Comparison of ENCODE assay signal across 8 mouse cellular contexts in genomic region chr19:41912121-41913080, GRCm38 (mm10). TPM values are rescaled to one million over a fixed set of nuclear protein-coding genes. Genes with fewer than 3 reads are reported as not detected.
DNase-seq lines count a peak whose midpoint lies in the region; ATAC-seq lines count a peak whose summit lies in the region.

No protein-coding gene starts in this region.

- H3K27ac ChIP-seq in heart, embryonic 11.5 days (ENCODE audit: low read depth, low read length), result peak overlapping the region; percentile 95
- peak overlapping the region; percentile 86 for H3K27ac ChIP-seq in kidney, embryonic 14.5 days (ENCODE audit: low read depth, low read length)
- peak overlapping the region; percentile 91 for H3K27ac ChIP-seq in liver, embryonic 16.5 days (ENCODE audit: low read length)
- peak overlapping the region; percentile 90 for H3K27ac ChIP-seq in neural tube, embryonic 15.5 days (replicated peaks)

- H3K9me3 ChIP-seq in heart, embryonic 11.5 days (replicated peaks; ENCODE audit: control insufficient read depth, low read length), result no peaks in the 10 kb centered on the region
- no peaks in the 10 kb centered on the region for H3K9me3 ChIP-seq in kidney, embryonic 14.5 days (ENCODE audit: control insufficient read depth, low read length)
- H3K9me3 ChIP-seq in liver, embryonic 16.5 days (replicated peaks; ENCODE audit: control insufficient read depth, low read length), result no peaks in the 10 kb centered on the region
- no peaks in the 10 kb centered on the region for H3K9me3 ChIP-seq in neural tube, embryonic 15.5 days (replicated peaks)

- peaks cover 16% of the 10 kb centered on the region for H3K4me1 ChIP-seq in heart, embryonic 11.5 days (ENCODE audit: control insufficient read depth, insufficient read depth, low read length)
- H3K4me1 ChIP-seq in kidney, embryonic 14.5 days (ENCODE audit: control insufficient read depth, insufficient read depth, low read length), result peaks cover 17% of the 10 kb centered on the region
- H3K4me1 ChIP-seq in liver, embryonic 16.5 days (ENCODE audit: control insufficient read depth, low read depth, low read length), result peaks cover 34% of the 10 kb centered on the region
- H3K4me1 ChIP-seq in neural tube, embryonic 15.5 days, result peaks cover 29% of the 10 kb centered on the region

- ATAC-seq in heart, embryonic 11.5 days (replicated peaks; ENCODE audit: insufficient number of reproducible peaks, low FRiP score, low TSS enrichment), result peak; percentile 18; the same call in 1 of the 2 replicates
- peak; percentile 69 for ATAC-seq in kidney, embryonic 14.5 days (ENCODE audit: low FRiP score, low TSS enrichment)
- ATAC-seq in liver, embryonic 16.5 days (ENCODE audit: low read depth), result peak; percentile 20
- peak; percentile 79 for ATAC-seq in neural tube, embryonic 15.5 days (ENCODE audit: low FRiP score)

- peaks cover 18% of the 10 kb centered on the region for H3K36me3 ChIP-seq in heart, embryonic 11.5 days (ENCODE audit: control insufficient read depth, insufficient read depth, low read length)
- H3K36me3 ChIP-seq in kidney, embryonic 14.5 days (ENCODE audit: control insufficient read depth, insufficient read depth, low read length), result peaks cover 31% of the 10 kb centered on the region
- peaks cover 17% of the 10 kb centered on the region for H3K36me3 ChIP-seq in liver, embryonic 16.5 days (ENCODE audit: control insufficient read depth, insufficient read depth)
- peaks cover 22% of the 10 kb centered on the region for H3K36me3 ChIP-seq in neural tube, embryonic 15.5 days

- H3K4me2 ChIP-seq in heart, embryonic 11.5 days, result peak overlapping the region; percentile 91
- H3K4me2 ChIP-seq in kidney, embryonic 14.5 days (replicated peaks; ENCODE audit: low read depth, low read length), result peak overlapping the region; percentile 90
- H3K4me2 ChIP-seq in liver, embryonic 16.5 days (ENCODE audit: low read depth, low read length), result peak overlapping the region; percentile 93
- peak overlapping the region; percentile 92 for H3K4me2 ChIP-seq in neural tube, embryonic 15.5 days

- WGBS in heart, embryonic 11.5 days (ENCODE audit: insufficient replicate concordance), result under 1% methylated on average over 53 of the region's 53 CpGs
- WGBS in kidney, embryonic 14.5 days, result under 1% methylated on average over 48 of the region's 53 CpGs
- WGBS in liver, embryonic 16.5 days (ENCODE audit: insufficient replicate concordance), result under 1% methylated on average over 53 of the region's 53 CpGs
- under 1% methylated on average over 52 of the region's 53 CpGs for whole genome bisulfite sequencing in neural tube, embryonic 15.5 days

- H3K4me3 ChIP-seq in heart, embryonic 11.5 days (ENCODE audit: low read depth, low read length), result peak overlapping the region; percentile 99
- H3K4me3 ChIP-seq in kidney, embryonic 14.5 days (ENCODE audit: low read length), result peak overlapping the region; percentile 98
- H3K4me3 ChIP-seq in liver, embryonic 16.5 days (ENCODE audit: low read depth, low read length), result peak overlapping the region; percentile 92
- H3K4me3 ChIP-seq in neural tube, embryonic 15.5 days (replicated peaks), result peak overlapping the region; percentile 74

- H3K9ac ChIP-seq in heart, embryonic 11.5 days (ENCODE audit: low read depth, low read length), result peak overlapping the region; percentile 98
- peak overlapping the region; percentile 96 for H3K9ac ChIP-seq in kidney, embryonic 14.5 days (ENCODE audit: low read depth, low read length)
- H3K9ac ChIP-seq in liver, embryonic 16.5 days (ENCODE audit: low read depth, low read length), result peak overlapping the region; percentile 95
- peak overlapping the region; percentile 87 for H3K9ac ChIP-seq in neural tube, embryonic 15.5 days (replicated peaks)

- H3K27me3 ChIP-seq in heart, embryonic 11.5 days (ENCODE audit: control insufficient read depth, insufficient read depth, low read length), result no peaks in the 10 kb centered on the region
- no peaks in the 10 kb centered on the region for H3K27me3 ChIP-seq in kidney, embryonic 14.5 days (ENCODE audit: control insufficient read depth, insufficient read depth, low read length)
- H3K27me3 ChIP-seq in liver, embryonic 16.5 days (ENCODE audit: control insufficient read depth, insufficient read depth, low read depth, low read length), result no peaks in the 10 kb centered on the region
- H3K27me3 ChIP-seq in neural tube, embryonic 15.5 days (replicated peaks), result no peaks in the 10 kb centered on the region

- peak; percentile 55 for DNase-seq in CD4-positive helper T cell, adult 2 months (ENCODE audit: low read depth, low spot score)
- DNase-seq in adrenal gland, adult (ENCODE audit: inconsistent age in 2 of 2, low spot score in 1 of 2), result peak; percentile 85 to 92
- peak; percentile 44 for DNase-seq in embryo, embryonic 11 days
- DNase-seq in yolk sac, embryonic 10.5 days (ENCODE audit: low spot score), result peak; percentile 57

RNA-seq across cellular contexts. Expression of gene Pgam1, which starts 0.7 kb away (rescaled TPM):
- 1,127 and 1,144 TPM in 2 replicates for polyA plus RNA-seq in heart, embryonic 11.5 days (2014; fragmentation: Nextera tagmentation; extraction: Ambion mirVana)
- polyA plus RNA-seq in kidney, embryonic 14.5 days (2014; fragmentation: Nextera tagmentation; extraction: Ambion mirVana), result 604 and 682 TPM in 2 replicates
- polyA plus RNA-seq in liver, embryonic 16.5 days (2015; fragmentation: Nextera tagmentation; extraction: Ambion mirVana), result 366 and 408 TPM in 2 replicates
- polyA plus RNA-seq in neural tube, embryonic 15.5 days (2015; fragmentation: Nextera tagmentation; extraction: Ambion mirVana), result 540 and 577 TPM in 2 replicates

RNA-seq across cellular contexts. Expression of gene Rrp12, which starts 16.4 kb away (rescaled TPM):
- 8.5 and 10.4 TPM in 2 replicates for polyA plus RNA-seq in heart, embryonic 11.5 days (2014; fragmentation: Nextera tagmentation; extraction: Ambion mirVana)
- polyA plus RNA-seq in kidney, embryonic 14.5 days (2014; fragmentation: Nextera tagmentation; extraction: Ambion mirVana), result 7.8 and 15.8 TPM in 2 replicates
- 7.4 and 7.5 TPM in 2 replicates for polyA plus RNA-seq in liver, embryonic 16.5 days (2015; fragmentation: Nextera tagmentation; extraction: Ambion mirVana)
- polyA plus RNA-seq in neural tube, embryonic 15.5 days (2015; fragmentation: Nextera tagmentation; extraction: Ambion mirVana), result 17.9 and 18.5 TPM in 2 replicates

RNA-seq across cellular contexts. Expression of gene Exosc1, which starts 20.8 kb away (rescaled TPM):
- 50.6 and 54.8 TPM in 2 replicates for polyA plus RNA-seq in heart, embryonic 11.5 days (2014; fragmentation: Nextera tagmentation; extraction: Ambion mirVana)
- 90.8 and 99.0 TPM in 2 replicates for polyA plus RNA-seq in kidney, embryonic 14.5 days (2014; fragmentation: Nextera tagmentation; extraction: Ambion mirVana)
- polyA plus RNA-seq in liver, embryonic 16.5 days (2015; fragmentation: Nextera tagmentation; extraction: Ambion mirVana), result 25.4 and 27.3 TPM in 2 replicates
- polyA plus RNA-seq in neural tube, embryonic 15.5 days (2015; fragmentation: Nextera tagmentation; extraction: Ambion mirVana), result 59.7 and 61.4 TPM in 2 replicates

RNA-seq across cellular contexts. Expression of gene Zdhhc16, which starts 20.9 kb away (rescaled TPM):
- polyA plus RNA-seq in heart, embryonic 11.5 days (2014; fragmentation: Nextera tagmentation; extraction: Ambion mirVana), result 49.5 and 49.6 TPM in 2 replicates
- polyA plus RNA-seq in kidney, embryonic 14.5 days (2014; fragmentation: Nextera tagmentation; extraction: Ambion mirVana), result 60.9 and 68.9 TPM in 2 replicates
- polyA plus RNA-seq in liver, embryonic 16.5 days (2015; fragmentation: Nextera tagmentation; extraction: Ambion mirVana), result 32.1 and 32.5 TPM in 2 replicates
- polyA plus RNA-seq in neural tube, embryonic 15.5 days (2015; fragmentation: Nextera tagmentation; extraction: Ambion mirVana), result 89.3 and 90.6 TPM in 2 replicates

Comparison
In these comparisons a context has a peak if more than half of its experiments do, and no peak if none do; other contexts are left out.
1. Peak in every context shown above with its lines: DNase-seq, ATAC-seq, H3K4me3 ChIP-seq and H3K27ac ChIP-seq.
2. ATAC-seq: peak in every context shown above with its lines; median percentile 79 in neural tube, embryonic 15.5 days; 69 in kidney, embryonic 14.5 days; 20 in liver, embryonic 16.5 days; 18 in heart, embryonic 11.5 days.